Comparison of ENCODE assay signal across 26 mouse cellular contexts in genomic region chr1:24045627-24046026, GRCm38 (mm10). TPM values are rescaled to one million over a fixed set of nuclear protein-coding genes. Genes with fewer than 3 reads are reported as not detected.
DNase-seq lines count a peak whose midpoint lies in the region; ATAC-seq and TF ChIP-seq lines count a peak whose summit lies in the region.
"Had no signal": no experiment of that assay in that cellular context is flagged by ENCODE, and none has a peak within 500 bp of the region (broad histone marks: within the 10 kb centered on the region; RNA-seq: fewer than 3 reads in every experiment).

No protein-coding gene starts in this region.

- intact Hi-C loops in heart, postnatal 36 days (cut with DNase I): no loop called here

- no peak overlapping the region for H3K4me3 ChIP-seq in thymus, adult 2 months (ENCODE audit: control insufficient read depth, insufficient read depth, low read length)
- H3K4me3 ChIP-seq: forebrain, embryonic 10.5 days; heart, embryonic 15.5 days; limb, embryonic 13.5 days; liver, embryonic 12.5 days; megakaryocyte, embryonic 14.5 days; midbrain, embryonic 13.5 days had no signal

- ATAC-seq in activated CD4-positive, CD25-positive, alpha-beta regulatory T cell, adult 4 months: peak; percentile 57
- no peak for ATAC-seq in megakaryocyte, adult 5-6 weeks (ENCODE audit: poor library complexity, severe bottlenecking)
- ATAC-seq: forebrain, postnatal 0 days; hindbrain, postnatal 0 days; liver, embryonic 12.5 days; midbrain, embryonic 13.5 days had no signal

- WGBS in thymus, adult 2 months: 32% methylated on average over 5 of the region's 5 CpGs

- DNase-seq in heart, postnatal 4 days: peak; percentile 8
- DNase-seq in heart, postnatal 36 days: no peak
- peak; percentile 33 for DNase-seq in thymus, adult 2 months
- DNase-seq in thymus, postnatal 4 days: peak; percentile 61
- no peak for DNase-seq in layer of hippocampus, adult 9-10 months (ENCODE audit: low spot score)
- DNase-seq in lung, postnatal 4 days: no peak
- DNase-seq: adrenal gland, postnatal 36 days; cerebellum, adult 18-20 months; cerebellum, postnatal 14 days; forebrain, postnatal 0 days; gastrocnemius, postnatal 36 days; kidney, adult 18-20 months; lung, adult 18-20 months; lung, postnatal 14 days; right cerebral cortex, postnatal 14 days had no signal

- TF ChIP-seq CTCF in thymus, adult 2 months (IDR thresholded peaks at IDR 0.05; ENCODE audit: borderline replicate concordance, control insufficient read depth, extremely low read depth, insufficient read depth, low read length, poor library complexity): no peak

- no peak overlapping the region for H3K27ac ChIP-seq in thymus, adult 2 months (ENCODE audit: control insufficient read depth, insufficient read depth, low read length)
- H3K27ac ChIP-seq: forebrain, embryonic 10.5 days; heart, embryonic 15.5 days; hindbrain, postnatal 0 days; kidney, postnatal 0 days; limb, embryonic 13.5 days; liver, embryonic 12.5 days; midbrain, embryonic 13.5 days; stomach, postnatal 0 days had no signal

- no peaks in the 10 kb centered on the region for H3K27me3 ChIP-seq in thymus, adult 2 months (ENCODE audit: control insufficient read depth, insufficient read depth, low read length)
- H3K27me3 ChIP-seq: heart, embryonic 15.5 days; limb, embryonic 13.5 days; liver, embryonic 12.5 days; megakaryocyte, embryonic 14.5 days; midbrain, embryonic 13.5 days had no signal

- no peaks in the 10 kb centered on the region for H3K4me1 ChIP-seq in thymus, adult 2 months (replicated peaks; ENCODE audit: control insufficient read depth, insufficient read depth, low read length)
- H3K4me1 ChIP-seq: heart, embryonic 15.5 days; limb, embryonic 13.5 days; liver, embryonic 12.5 days; midbrain, embryonic 13.5 days had no signal

- TF ChIP-seq POLR2A in thymus, adult 2 months (IDR thresholded peaks at IDR 0.05; ENCODE audit: control insufficient read depth, extremely low read depth, insufficient read depth, low read length, poor library complexity): no peak

- no peaks in the 10 kb centered on the region for H3K36me3 ChIP-seq in thymus, adult 2 months (ENCODE audit: control insufficient read depth, insufficient read depth, low read length)
- H3K36me3 ChIP-seq: liver, embryonic 12.5 days had no signal

RNA-seq across cellular contexts. Expression of gene Sdhaf4, which starts 40.2 kb away (rescaled TPM):
- 10 to 100 TPM; 50.1 to 52.8 TPM for total RNA-seq in heart, postnatal 4 days (2021)
- 10 to 100 TPM; 72.0 to 84.4 TPM for total RNA-seq in heart, postnatal 36 days (2021)
- polyA plus RNA-seq in activated CD4-positive, CD25-positive, alpha-beta regulatory T cell, adult 4 months (2017; shearing (Covaris generic)): 10 to 100 TPM; 73.5 to 84.1 TPM
- polyA plus RNA-seq in thymus, adult 2 months (2012; rRNA removed): 4.0 and 6.7 TPM in 2 replicates
- total RNA-seq in megakaryocyte, adult 5-6 weeks (2015): 17.3 and 20.7 TPM in 2 replicates
- total RNA-seq in megakaryocyte, adult 5-6 weeks (2017): 4.4 and 4.9 TPM in 2 replicates

RNA-seq across cellular contexts. Expression of gene Fam135a, which starts 54.5 kb away (rescaled TPM):
- total RNA-seq in heart, postnatal 4 days (2021): 10 to 100 TPM; 42.5 to 43.1 TPM
- 10 to 100 TPM; 19.6 to 23.7 TPM for total RNA-seq in heart, postnatal 36 days (2021)
- 1 to 10 TPM in 1 of 2 experiments, under 1 TPM in 1; 0.18 to 1.6 TPM for polyA plus RNA-seq in activated CD4-positive, CD25-positive, alpha-beta regulatory T cell, adult 4 months (2017; shearing (Covaris generic))
- polyA plus RNA-seq in thymus, adult 2 months (2012; rRNA removed): 0.65 and 1.1 TPM in 2 replicates
- 1.5 and 1.7 TPM in 2 replicates for total RNA-seq in megakaryocyte, adult 5-6 weeks (2015)
- total RNA-seq in megakaryocyte, adult 5-6 weeks (2017): 1.3 and 2.0 TPM in 2 replicates

Comparison
In these comparisons a context has a peak if more than half of its experiments do, and no peak if none do; other contexts are left out.
1. DNase-seq: peak in heart, postnatal 4 days (single experiment), thymus, adult 2 months (single experiment) and thymus, postnatal 4 days (single experiment); none in heart, postnatal 36 days (0 of 2), layer of hippocampus, adult 9-10 months (single experiment) and lung, postnatal 4 days (0 of 2).
2. RNA of gene Fam135a, which starts 54.5 kb away (total RNA-seq): 42.5 to 43.1 TPM in heart, postnatal 4 days and 19.6 to 23.7 TPM in heart, postnatal 36 days; 1.3 to 2.0 TPM in megakaryocyte, adult 5-6 weeks; every median in the first group is over 4 times any median in the second.